Mouse (Mus musculus): ENCODE data around the gene Cdc42se1. TPM values are rescaled to one million over a fixed set of nuclear protein-coding genes. Genes with fewer than 3 reads are reported as not detected.
"Not testable (repeated sequence)": the region's sequence is repeated elsewhere in the genome, so short reads cannot be mapped to it uniquely, and the experiment has no call there.

The Cdc42se1 gene
- polyA plus RNA-seq, 1 experiment from 2014 or later: 51.6 TPM

DNA sequence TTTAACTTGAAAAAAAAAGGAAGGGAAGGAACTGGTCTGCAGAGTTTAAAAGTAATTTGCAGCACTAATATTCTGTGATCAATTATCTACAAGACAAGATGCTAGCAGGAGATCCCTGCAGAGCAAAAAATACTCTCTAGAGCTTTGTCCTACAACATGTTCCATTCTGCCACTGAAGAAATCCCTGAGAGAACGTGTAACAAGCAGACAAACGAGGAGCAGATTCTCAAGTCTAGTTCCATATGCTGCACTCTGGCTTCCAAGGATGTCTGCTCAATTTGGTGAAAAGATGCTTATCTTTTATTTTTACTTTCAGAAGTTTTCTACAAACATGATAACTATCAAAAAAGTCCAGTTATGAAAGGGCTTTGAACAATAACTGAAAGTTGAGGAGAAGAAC, 28.0 kb upstream of the Cdc42se1 start:
- no peak overlapping the region for H3K4me2 ChIP-seq
- no peaks in the 10 kb centered on the region for H3K27me3 ChIP-seq (replicated peaks)
- no peak overlapping the region for H3K4me3 ChIP-seq
- H3K27ac ChIP-seq (replicated peaks): no peak overlapping the region
- H3K36me3 ChIP-seq: peaks cover 99% of the 10 kb centered on the region
- no peaks in the 10 kb centered on the region for H3K4me1 ChIP-seq
- ATAC-seq (ENCODE audit: extremely low read depth, insufficient number of reproducible peaks, low FRiP score, low TSS enrichment): no peak
- H3K9ac ChIP-seq: no peak overlapping the region
- no peaks in the 10 kb centered on the region for H3K9me3 ChIP-seq
- WGBS: 93% methylated on average over 2 of the region's 2 CpGs

DNA sequence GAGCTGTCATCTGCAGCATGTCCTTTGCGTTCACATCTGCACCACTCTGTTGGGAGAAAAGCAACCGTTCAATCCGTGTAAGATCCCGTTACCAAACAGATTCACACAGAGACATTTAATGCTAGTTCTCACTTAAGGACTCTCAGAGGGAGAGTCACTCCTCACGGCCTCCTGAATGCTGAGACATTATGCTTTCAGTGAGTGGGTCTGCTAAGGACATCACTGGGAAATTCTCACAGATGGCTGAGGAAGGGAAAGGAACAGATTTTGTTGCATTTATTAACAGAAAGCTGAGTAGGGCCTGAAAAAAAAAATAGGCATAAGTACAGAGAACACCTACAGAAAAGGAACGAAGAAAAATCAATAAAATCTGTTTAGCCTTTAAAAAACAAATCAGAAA, 24.7 kb upstream of the Cdc42se1 start:
- Histone ChIP-seq H3K27me3 (replicated peaks) (no peaks in the 10 kb centered on the region), H3K36me3 (peaks cover 98% of the 10 kb centered on the region), H3K4me2 (no peak overlapping the region), H3K4me1 (no peaks in the 10 kb centered on the region), H3K27ac (replicated peaks) (no peak overlapping the region), H3K9me3 (no peaks in the 10 kb centered on the region), H3K9ac (no peak overlapping the region), H3K4me3 (no peak overlapping the region)
- 85% methylated on average over 6 of the region's 6 CpGs for WGBS
- ATAC-seq (ENCODE audit: extremely low read depth, insufficient number of reproducible peaks, low FRiP score, low TSS enrichment): no peak

DNA sequence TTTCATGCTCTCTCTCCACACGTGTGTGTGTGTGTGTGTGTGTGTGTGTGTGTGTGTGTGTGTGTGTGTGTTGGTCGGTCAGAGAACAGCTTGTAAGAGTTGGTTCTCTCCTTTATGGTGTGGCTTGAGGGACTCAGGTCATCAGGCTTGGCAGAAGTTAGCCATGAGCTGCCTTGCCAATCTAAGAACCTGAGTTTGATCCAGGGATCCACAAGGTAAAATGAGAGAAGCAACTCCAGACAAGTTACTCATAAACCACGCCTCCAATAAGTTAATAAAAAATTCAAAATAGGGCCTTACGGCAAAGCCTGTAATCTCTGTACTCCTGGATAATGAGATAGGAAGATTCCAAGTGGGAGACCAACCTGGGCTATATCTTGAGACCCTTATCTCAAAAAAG, 20.2 kb upstream of the Cdc42se1 start:
- no peaks in the 10 kb centered on the region for H3K4me1 ChIP-seq
- no peak overlapping the region for H3K27ac ChIP-seq (replicated peaks)
- H3K9me3 ChIP-seq: no peaks in the 10 kb centered on the region
- peaks cover 85% of the 10 kb centered on the region for H3K36me3 ChIP-seq
- no peak overlapping the region for H3K4me2 ChIP-seq
- no peak overlapping the region for H3K9ac ChIP-seq
- no peaks in the 10 kb centered on the region for H3K27me3 ChIP-seq (replicated peaks)
- H3K4me3 ChIP-seq: no peak overlapping the region
- no peak for ATAC-seq (ENCODE audit: extremely low read depth, insufficient number of reproducible peaks, low FRiP score, low TSS enrichment)
- 86% methylated on average over 4 of the region's 4 CpGs for WGBS

DNA sequence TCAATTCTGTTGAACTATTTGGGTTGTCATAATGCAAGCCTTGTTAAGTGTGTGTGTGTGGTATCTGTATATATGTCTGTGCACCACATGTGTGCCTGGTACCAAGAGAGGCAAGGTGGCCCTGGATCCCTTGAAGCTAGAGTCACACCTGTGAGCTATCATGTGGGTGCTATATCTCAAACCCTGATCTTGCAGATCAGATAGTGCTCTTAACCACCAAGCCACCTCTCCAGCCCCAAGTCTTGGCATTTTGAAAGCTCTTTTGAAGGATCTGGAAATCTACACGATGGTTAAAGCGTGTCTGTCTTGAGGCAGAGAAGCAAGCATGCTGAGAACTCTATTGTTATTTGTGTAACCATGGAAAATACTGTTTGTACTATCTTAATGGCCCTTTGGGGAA, 17.9 kb upstream of the Cdc42se1 start:
- no peak for ATAC-seq (ENCODE audit: extremely low read depth, insufficient number of reproducible peaks, low FRiP score, low TSS enrichment)
- H3K27me3 ChIP-seq (replicated peaks): no peaks in the 10 kb centered on the region
- no peak overlapping the region for H3K9ac ChIP-seq
- WGBS: 88% methylated on average over 2 of the region's 2 CpGs
- peaks cover 83% of the 10 kb centered on the region for H3K36me3 ChIP-seq
- H3K4me2 ChIP-seq: no peak overlapping the region
- H3K4me1 ChIP-seq: no peaks in the 10 kb centered on the region
- H3K9me3 ChIP-seq: no peaks in the 10 kb centered on the region
- no peak overlapping the region for H3K27ac ChIP-seq (replicated peaks)
- H3K4me3 ChIP-seq: no peak overlapping the region

DNA sequence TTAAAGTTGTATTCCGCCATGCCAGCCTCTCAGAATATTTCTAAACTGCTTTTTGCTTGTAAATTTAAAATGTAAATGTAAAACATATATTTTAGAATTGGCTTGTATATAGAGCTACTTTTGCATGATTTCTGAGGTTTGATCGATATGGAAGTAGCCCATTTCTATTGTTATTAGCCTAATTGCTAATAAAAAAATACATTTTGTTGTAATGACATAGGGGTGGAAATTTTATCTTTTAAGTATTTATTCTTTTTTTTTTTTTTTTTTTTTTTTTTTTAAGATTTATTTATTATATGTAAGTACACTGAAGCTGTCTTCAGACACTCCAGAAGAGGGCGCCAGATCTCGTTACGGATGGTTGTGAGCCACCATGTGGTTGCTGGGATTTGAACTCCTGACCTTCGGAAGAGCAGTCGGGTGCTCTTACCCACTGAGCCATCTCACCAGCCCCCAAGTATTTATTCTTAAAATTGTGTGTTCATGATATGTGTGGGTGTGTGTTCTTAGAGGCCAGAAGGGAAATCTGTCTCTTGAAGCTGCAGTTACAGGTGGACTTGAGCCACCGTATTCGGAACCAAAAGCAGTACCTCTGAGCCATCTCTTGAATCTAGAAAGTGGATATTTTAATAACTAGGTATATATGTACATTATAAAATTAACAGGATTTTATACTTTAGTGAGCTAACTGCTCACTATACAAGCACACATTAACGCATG, 15.5 kb upstream of the Cdc42se1 start:
- WGBS: 79% methylated on average over 10 of the region's 10 CpGs
- H3K4me1 ChIP-seq: peaks cover 12% of the 10 kb centered on the region
- peaks cover 65% of the 10 kb centered on the region for H3K36me3 ChIP-seq
- not testable (repeated sequence) for H3K4me3 ChIP-seq; H3K9me3 ChIP-seq; H3K27ac ChIP-seq (replicated peaks); ATAC-seq (ENCODE audit: extremely low read depth, insufficient number of reproducible peaks, low FRiP score, low TSS enrichment); H3K27me3 ChIP-seq (replicated peaks); H3K9ac ChIP-seq; H3K4me2 ChIP-seq

DNA sequence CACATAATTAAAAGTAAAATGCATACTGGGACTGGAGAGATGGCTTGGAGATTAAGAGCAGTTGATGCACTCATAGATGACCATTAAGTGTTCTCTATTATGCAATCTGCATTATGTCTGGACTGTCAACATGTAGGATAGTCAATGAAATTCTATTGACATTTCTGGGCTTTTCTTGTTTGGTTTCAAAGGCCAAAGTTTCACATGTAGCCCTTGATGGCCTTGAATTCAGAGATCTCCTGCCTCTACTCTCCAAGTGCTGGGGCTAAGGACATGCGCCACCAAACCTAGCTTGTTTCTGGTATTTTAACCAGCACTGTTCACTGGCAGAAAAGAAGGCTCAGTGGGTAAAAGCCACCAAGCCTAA, 14.9 kb upstream of the Cdc42se1 start:
- no peaks in the 10 kb centered on the region for H3K9me3 ChIP-seq
- 100% methylated on average over 1 of the region's 1 CpGs for WGBS
- H3K27ac ChIP-seq (replicated peaks): no peak overlapping the region
- no peak overlapping the region for H3K4me2 ChIP-seq
- no peak overlapping the region for H3K9ac ChIP-seq
- peaks cover 17% of the 10 kb centered on the region for H3K4me1 ChIP-seq
- peaks cover 60% of the 10 kb centered on the region for H3K36me3 ChIP-seq
- no peaks in the 10 kb centered on the region for H3K27me3 ChIP-seq (replicated peaks)
- no peak for ATAC-seq (ENCODE audit: extremely low read depth, insufficient number of reproducible peaks, low FRiP score, low TSS enrichment)
- H3K4me3 ChIP-seq: no peak overlapping the region

DNA sequence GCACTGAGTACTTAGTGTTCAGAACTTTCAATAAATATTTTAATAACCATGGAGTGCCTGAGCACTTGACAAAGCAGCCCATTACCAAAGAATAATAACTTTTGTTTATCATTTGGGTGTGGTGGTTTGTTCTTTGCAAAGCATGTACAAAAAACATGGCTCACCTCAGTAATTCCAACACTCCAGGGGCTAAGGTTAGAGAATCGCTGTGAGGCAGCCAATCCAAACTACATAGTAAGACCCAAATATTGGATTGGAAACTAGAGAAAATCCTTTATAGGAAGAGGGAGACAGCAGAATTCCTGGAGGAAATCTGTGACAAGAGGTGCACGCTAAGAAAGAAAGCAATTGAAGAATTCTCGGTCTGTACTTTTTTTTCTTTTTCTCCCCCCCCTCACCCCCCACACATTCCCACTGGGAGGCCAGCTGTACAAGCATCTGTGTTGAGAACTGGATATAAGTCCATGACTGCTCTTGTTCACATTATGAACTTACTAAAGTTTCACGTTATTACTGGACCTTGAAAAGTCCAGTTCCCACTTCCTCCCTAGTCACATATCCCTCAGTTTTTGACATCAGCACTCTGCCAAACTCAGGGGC, 11.8 kb upstream of the Cdc42se1 start:
- ATAC-seq (ENCODE audit: extremely low read depth, insufficient number of reproducible peaks, low FRiP score, low TSS enrichment): no peak
- WGBS: 14% methylated on average over 4 of the region's 4 CpGs
- Histone ChIP-seq H3K9ac (peak overlapping the region; percentile 92), H3K36me3 (peaks cover 63% of the 10 kb centered on the region), H3K4me1 (peaks cover 18% of the 10 kb centered on the region), H3K4me2 (peak overlapping the region; percentile 78), H3K27me3 (replicated peaks) (no peaks in the 10 kb centered on the region), H3K9me3 (no peaks in the 10 kb centered on the region), H3K27ac (replicated peaks) (peak overlapping the region; percentile 99), H3K4me3 (peak overlapping the region; percentile 76)

DNA sequence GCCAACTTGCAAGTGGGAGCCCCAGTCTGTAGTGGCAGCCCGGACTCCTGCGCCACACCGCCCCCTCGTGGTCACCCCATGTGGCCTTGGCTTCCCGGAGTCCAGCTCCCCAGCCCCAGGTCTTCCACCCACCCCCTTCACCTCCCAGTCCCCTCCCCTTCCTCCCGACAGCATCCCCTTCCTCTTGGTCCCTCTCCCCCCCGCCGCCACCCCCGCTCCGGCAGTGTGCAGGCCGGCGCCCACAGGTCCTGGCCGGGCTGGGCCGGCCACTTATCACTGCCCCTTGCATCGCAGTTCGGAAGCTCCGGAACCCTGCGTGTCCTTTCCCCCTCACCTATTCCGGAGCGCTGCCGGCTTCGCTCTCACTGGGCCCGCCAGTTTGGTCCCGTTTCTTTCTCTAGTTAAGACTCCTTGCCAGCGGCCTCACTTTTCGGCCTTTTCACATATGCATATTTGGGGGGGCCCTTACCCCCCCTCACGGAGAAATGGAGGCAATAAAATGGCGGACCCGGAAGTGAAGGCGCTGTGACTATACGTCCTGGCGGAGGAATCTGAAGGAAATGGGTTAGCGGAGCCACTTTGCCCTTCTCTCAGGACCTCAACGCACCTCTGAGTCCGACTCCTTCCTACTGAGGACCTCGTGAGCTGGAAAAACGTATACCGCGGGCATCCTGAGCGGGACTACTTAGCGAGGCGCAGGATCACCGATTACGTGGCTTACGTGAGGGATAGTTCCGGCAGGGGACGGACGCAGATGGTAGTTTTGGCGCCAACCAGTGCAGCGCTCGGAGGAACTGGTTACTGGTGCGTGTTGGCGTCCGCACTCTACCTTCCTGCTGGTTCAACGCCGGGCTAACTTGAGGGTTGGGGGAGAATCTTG, 11.0 kb upstream of the Cdc42se1 start, which contains the start of gene Gabpb2:
Gabpb2 (minus strand) TSS at position 662 of the 880 bp plus-strand sequence.
- Histone ChIP-seq H3K27ac (replicated peaks) (peak within 1 kb of the TSS; percentile 99), H3K4me3 (peak within 1 kb of the TSS; percentile 76), H3K4me1 (peaks cover 23% of the 10 kb centered on the region), H3K9ac (peak within 1 kb of the TSS; percentile 92), H3K27me3 (replicated peaks) (no peaks in the 10 kb centered on the region), H3K4me2 (peak within 1 kb of the TSS; percentile 78), H3K36me3 (peaks cover 63% of the 10 kb centered on the region), H3K9me3 (no peaks in the 10 kb centered on the region)
- peak; percentile 77 for ATAC-seq (ENCODE audit: extremely low read depth, insufficient number of reproducible peaks, low FRiP score, low TSS enrichment)
- 1% methylated on average over 56 of the region's 56 CpGs for WGBS

DNA sequence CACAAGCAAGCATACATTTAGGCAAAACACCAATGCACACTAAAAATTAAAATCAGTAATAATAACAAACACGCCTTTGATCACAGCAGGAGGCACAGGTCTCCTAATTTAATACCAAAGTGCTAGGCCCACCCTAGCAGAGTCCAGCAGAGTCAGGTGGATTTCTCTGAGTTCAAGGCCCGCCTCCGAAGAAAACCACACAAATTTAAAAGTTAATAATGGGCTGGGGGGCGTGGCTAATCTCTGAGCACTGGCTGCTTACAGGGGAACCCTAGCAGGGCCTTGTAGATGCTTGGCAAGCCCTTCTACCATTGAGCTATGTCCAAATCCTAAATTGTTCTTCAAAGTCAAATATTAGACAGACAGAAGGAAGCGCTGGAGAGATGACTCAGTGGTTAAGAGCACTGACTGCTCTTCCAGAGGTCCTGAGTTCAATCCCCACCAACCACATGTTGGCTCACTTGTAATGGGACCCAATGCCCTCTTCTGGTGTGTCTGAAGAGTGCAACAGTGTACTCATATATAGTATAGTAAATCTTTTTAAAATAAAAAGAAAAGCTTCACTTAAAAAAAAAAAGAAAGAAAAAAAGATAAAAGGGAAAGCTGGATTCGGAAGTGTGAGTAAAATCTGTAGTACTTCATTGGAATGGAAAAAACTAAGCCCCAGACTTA, 9.9 kb upstream of the Cdc42se1 start:
- WGBS: 72% methylated on average over 6 of the region's 6 CpGs
- no peaks in the 10 kb centered on the region for H3K9me3 ChIP-seq
- peaks cover 70% of the 10 kb centered on the region for H3K36me3 ChIP-seq
- H3K4me2 ChIP-seq: peak overlapping the region; percentile 78
- H3K27ac ChIP-seq (replicated peaks): peak overlapping the region; percentile 99
- no peaks in the 10 kb centered on the region for H3K27me3 ChIP-seq (replicated peaks)
- no peak for ATAC-seq (ENCODE audit: extremely low read depth, insufficient number of reproducible peaks, low FRiP score, low TSS enrichment)
- peak overlapping the region; percentile 92 for H3K9ac ChIP-seq
- peak overlapping the region; percentile 76 for H3K4me3 ChIP-seq
- H3K4me1 ChIP-seq: peaks cover 25% of the 10 kb centered on the region

DNA sequence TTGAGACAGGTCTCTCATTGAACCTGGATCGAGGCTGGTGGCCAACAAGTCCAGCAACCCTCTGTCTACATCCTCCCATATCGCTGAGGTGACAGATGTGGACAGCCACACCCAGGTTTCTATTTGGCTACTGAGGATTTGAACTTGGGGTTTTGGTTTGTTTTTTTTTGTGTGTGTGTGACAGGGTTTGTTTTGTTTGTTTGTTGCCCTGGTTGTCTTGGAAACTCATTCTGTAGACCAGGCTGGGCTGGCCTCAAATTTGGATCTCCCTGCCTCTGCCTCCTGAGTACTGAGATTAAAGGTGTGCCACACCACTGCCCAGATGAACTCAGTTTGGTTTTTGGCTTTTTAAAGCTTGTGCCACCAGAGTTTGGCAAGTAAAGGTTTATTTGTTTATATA, 5.5 kb upstream of the Cdc42se1 start:
- no peak overlapping the region for H3K4me2 ChIP-seq
- H3K4me1 ChIP-seq: peaks cover 44% of the 10 kb centered on the region
- WGBS: 88% methylated on average over 2 of the region's 2 CpGs
- H3K9me3 ChIP-seq: no peaks in the 10 kb centered on the region
- H3K27me3 ChIP-seq (replicated peaks): no peaks in the 10 kb centered on the region
- peaks cover 60% of the 10 kb centered on the region for H3K36me3 ChIP-seq
- no peak overlapping the region for H3K4me3 ChIP-seq
- H3K9ac ChIP-seq: no peak overlapping the region
- ATAC-seq (ENCODE audit: extremely low read depth, insufficient number of reproducible peaks, low FRiP score, low TSS enrichment): no peak
- no peak overlapping the region for H3K27ac ChIP-seq (replicated peaks)

DNA sequence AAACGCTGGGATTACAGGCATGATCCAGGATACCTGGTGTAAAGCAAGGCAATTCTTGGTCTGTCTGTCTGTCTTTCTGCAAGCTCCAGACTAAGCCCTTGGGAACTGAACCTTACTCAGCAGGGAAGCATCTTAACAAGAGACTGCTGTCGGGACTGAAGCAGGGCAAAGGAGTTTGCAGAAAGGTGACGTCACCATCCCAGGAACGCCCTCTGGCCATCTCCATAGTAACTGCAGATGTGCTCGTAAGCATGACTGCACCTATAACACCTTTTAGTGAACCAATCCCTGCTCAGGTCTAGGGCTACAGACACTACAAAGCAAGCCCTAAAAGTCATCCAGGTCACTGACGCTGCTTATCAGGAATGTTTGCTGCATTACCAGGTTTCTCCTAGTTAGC, 4.2 kb upstream of the Cdc42se1 start:
- no peak overlapping the region for H3K27ac ChIP-seq (replicated peaks)
- peaks cover 56% of the 10 kb centered on the region for H3K36me3 ChIP-seq
- H3K27me3 ChIP-seq (replicated peaks): no peaks in the 10 kb centered on the region
- H3K4me1 ChIP-seq: peaks cover 37% of the 10 kb centered on the region
- H3K9me3 ChIP-seq: no peaks in the 10 kb centered on the region
- no peak overlapping the region for H3K4me3 ChIP-seq
- H3K9ac ChIP-seq: peak overlapping the region; percentile 62
- ATAC-seq (ENCODE audit: extremely low read depth, insufficient number of reproducible peaks, low FRiP score, low TSS enrichment): no peak
- 33% methylated on average over 6 of the region's 6 CpGs for WGBS
- no peak overlapping the region for H3K4me2 ChIP-seq

Data from heart, embryonic 13.5 days (tissue).